Mouse (Mus musculus) MEL (cell line): ENCODE measurements around the gene Mfap2. TPM values are rescaled to one million over a fixed set of nuclear protein-coding genes. Genes with fewer than 3 reads are reported as not detected.

Source experiments
- DNase-seq: peaks from one replicate; pipeline ENCODE4 v3.0.0; 2011; ENCODE audit warnings: low read depth, low spot score
- H3K27ac ChIP-seq: 2 replicates; pipeline ENCODE4 v1.5.1; 2012; ENCODE audit warnings: low read depth, mild to moderate bottlenecking, control low read depth, low read length, moderate library complexity; ENCODE audit not compliant: control insufficient read depth
- H3K27me3 ChIP-seq, 2 experiments: fragments of 150-350 bp in 1 of 2; sonication (generic) in 1 of 2; 2 replicates each; pipeline ENCODE4 v1.6.1; 2012; ENCODE audit warnings: low read length in 2 of 2, mild to moderate bottlenecking in 2 of 2, improper control_type of control experiment in 1 of 2, moderate library complexity in 1 of 2; ENCODE audit not compliant: insufficient read depth in 2 of 2, control insufficient read depth in 1 of 2
- H3K36me3 ChIP-seq, 2 experiments: 2 replicates each; pipeline ENCODE4 v1.6.1; 2012 to 2014; ENCODE audit warnings: low read length in 2 of 2, improper control_type of control experiment in 1 of 2, inconsistent platforms in 1 of 2, mild to moderate bottlenecking in 1 of 2; ENCODE audit not compliant: insufficient read depth in 2 of 2, control insufficient read depth in 1 of 2
- H3K4me1 ChIP-seq, 2 experiments: fragments of 150-350 bp in 1 of 2; sonication (generic) in 1 of 2; 2 replicates each; pipeline ENCODE4 v1.6.1; 2012; ENCODE audit warnings: low read length in 2 of 2, improper control_type of control experiment in 1 of 2, mild to moderate bottlenecking in 1 of 2; ENCODE audit not compliant: insufficient read depth in 2 of 2, control insufficient read depth in 1 of 2
- H3K4me3 ChIP-seq, 2 experiments: fragments of 150-350 bp in 1 of 2; sonication (generic) in 1 of 2; 2 replicates each; pipeline ENCODE4 v1.5.1; 2012; ENCODE audit warnings: low read depth in 2 of 2, low read length in 2 of 2, mild to moderate bottlenecking in 2 of 2, moderate library complexity in 2 of 2, control low read depth in 1 of 2, improper control_type of control experiment in 1 of 2; ENCODE audit not compliant: control insufficient read depth in 1 of 2, insufficient read depth in 1 of 2
- H3K79me2 ChIP-seq: 2 replicates; pipeline ENCODE4 v1.6.1; 2012; ENCODE audit warnings: mild to moderate bottlenecking, low read length, moderate library complexity; ENCODE audit not compliant: control insufficient read depth, poor library complexity, insufficient read depth
- H3K9ac ChIP-seq: 2 replicates; pipeline ENCODE4 v1.6.1; 2012; ENCODE audit warnings: low read depth, mild to moderate bottlenecking, control low read depth, low read length, moderate library complexity; ENCODE audit not compliant: control insufficient read depth, poor library complexity, severe bottlenecking
- H3K9me3 ChIP-seq: fragments of 150-350 bp; sonication (generic); replicated peaks from 2 replicates; pipeline ENCODE4 v1.6.1; 2012; ENCODE audit warnings: mild to moderate bottlenecking, low read length, improper control_type of control experiment, moderate library complexity; ENCODE audit not compliant: insufficient read depth
- BHLHE40 ChIP-seq: IDR thresholded peaks from 2 replicates; pipeline ENCODE4 v1.6.1; 2012; ENCODE audit warnings: low read depth, mild to moderate bottlenecking, inconsistent platforms, low read length, improper control_type of control experiment, borderline replicate concordance
- CHD2 ChIP-seq: IDR thresholded peaks from 2 replicates; pipeline ENCODE4 v1.6.1; 2011; ENCODE audit warnings: low read length, improper control_type of control experiment
- CTCF ChIP-seq, 3 experiments: IDR thresholded peaks in 2 of 3; conservative IDR thresholded peaks in 1 of 3; 2 replicates each; pipeline ENCODE4 v1.5.1; 2011 to 2012; ENCODE audit warnings: low read length in 3 of 3, low read depth in 2 of 3, mild to moderate bottlenecking in 2 of 3, improper control_type of control experiment in 1 of 3, inconsistent platforms in 1 of 3, mixed read lengths in 1 of 3, moderate library complexity in 1 of 3; ENCODE audit not compliant: control insufficient read depth in 1 of 3, insufficient read depth in 1 of 3, poor library complexity in 1 of 3, severe bottlenecking in 1 of 3
- E2F4 ChIP-seq: IDR thresholded peaks from 2 replicates; pipeline ENCODE4 v1.6.1; 2011; ENCODE audit warnings: low read depth, low read length, improper control_type of control experiment, borderline replicate concordance
- ELF1 ChIP-seq: IDR thresholded peaks from 2 replicates; pipeline ENCODE4 v1.6.1; 2014; ENCODE audit warnings: low read depth, mild to moderate bottlenecking, inconsistent platforms, low read length, improper control_type of control experiment, moderate library complexity
- GATA1 ChIP-seq: IDR thresholded peaks from 2 replicates; pipeline ENCODE4 v1.6.1; 2011; ENCODE audit warnings: low read depth, low read length, improper control_type of control experiment
- HCFC1 ChIP-seq: IDR thresholded peaks from 2 replicates; pipeline ENCODE4 v1.6.1; 2012; ENCODE audit warnings: low read depth, mild to moderate bottlenecking, inconsistent platforms, low read length, improper control_type of control experiment, moderate library complexity
- JUND ChIP-seq: IDR thresholded peaks from 2 replicates; pipeline ENCODE4 v1.6.1; 2011; ENCODE audit warnings: low read depth, mild to moderate bottlenecking, improper control_type of control experiment, low read length
- KAT2A ChIP-seq: conservative IDR thresholded peaks from 2 replicates; pipeline ENCODE4 v1.6.1; 2012; ENCODE audit warnings: low read depth, low read length, improper control_type of control experiment, inconsistent platforms
- MAX ChIP-seq: IDR thresholded peaks from 2 replicates; pipeline ENCODE4 v1.6.1; 2011; ENCODE audit warnings: low read length, improper control_type of control experiment
- MXI1 ChIP-seq: IDR thresholded peaks from 2 replicates; pipeline ENCODE4 v1.6.1; 2011; ENCODE audit warnings: mild to moderate bottlenecking, low read depth, low read length, improper control_type of control experiment
- MYB ChIP-seq: IDR thresholded peaks from 2 replicates; pipeline ENCODE4 v1.6.1; 2011; ENCODE audit warnings: mild to moderate bottlenecking, low read depth, low read length, improper control_type of control experiment
- MYC ChIP-seq: IDR thresholded peaks from 2 replicates; pipeline ENCODE4 v1.6.1; 2011; ENCODE audit warnings: low read depth, mild to moderate bottlenecking, low read length, improper control_type of control experiment, moderate library complexity
- NRF1 ChIP-seq: IDR thresholded peaks from 2 replicates; pipeline ENCODE4 v1.6.1; 2014; ENCODE audit warnings: low read depth, mild to moderate bottlenecking, inconsistent platforms, low read length, improper control_type of control experiment, moderate library complexity; ENCODE audit not compliant: poor library complexity, insufficient read depth, severe bottlenecking
- POLR2A ChIP-seq, 2 experiments: IDR thresholded peaks; 2 replicates each; pipeline ENCODE4 v1.6.1; 2011 to 2012; ENCODE audit warnings: low read length in 2 of 2, mild to moderate bottlenecking in 2 of 2, control low read depth in 1 of 2, improper control_type of control experiment in 1 of 2, low read depth in 1 of 2, moderate library complexity in 1 of 2; ENCODE audit not compliant: control insufficient read depth in 1 of 2, insufficient read depth in 1 of 2, poor library complexity in 1 of 2
- POLR2AphosphoS2 ChIP-seq: IDR thresholded peaks from 2 replicates; pipeline ENCODE4 v1.6.1; 2011; ENCODE audit warnings: low read length, improper control_type of control experiment
- POLR2AphosphoS5 ChIP-seq: IDR thresholded peaks from 2 replicates; pipeline ENCODE4 v1.6.1; 2012; ENCODE audit warnings: low read depth, borderline replicate concordance, mild to moderate bottlenecking, inconsistent platforms, low read length, moderate library complexity, mixed read lengths
- RAD21 ChIP-seq: IDR thresholded peaks from 2 replicates; pipeline ENCODE4 v1.6.1; 2011; ENCODE audit warnings: mild to moderate bottlenecking, low read depth, low read length, improper control_type of control experiment
- SIN3A ChIP-seq: IDR thresholded peaks from 2 replicates; pipeline ENCODE4 v1.6.1; 2012; ENCODE audit warnings: low read length, improper control_type of control experiment, inconsistent platforms
- SMC3 ChIP-seq: IDR thresholded peaks from 2 replicates; pipeline ENCODE4 v1.6.1; 2011; ENCODE audit warnings: low read depth, low read length, improper control_type of control experiment
- TAL1 ChIP-seq: IDR thresholded peaks from 2 replicates; pipeline ENCODE4 v1.6.1; 2012; ENCODE audit warnings: mild to moderate bottlenecking, inconsistent platforms, low read length, moderate library complexity, mixed read lengths
- TBP ChIP-seq: IDR thresholded peaks from 2 replicates; pipeline ENCODE4 v1.8.0; 2011; ENCODE audit warnings: low read depth, low read length, improper control_type of control experiment
- TCF12 ChIP-seq: IDR thresholded peaks from 2 replicates; pipeline ENCODE4 v1.6.1; 2014; ENCODE audit warnings: low read depth, mild to moderate bottlenecking, inconsistent platforms, low read length, improper control_type of control experiment, moderate library complexity
- UBTF ChIP-seq: IDR thresholded peaks from 2 replicates; pipeline ENCODE4 v1.6.1; 2012; ENCODE audit warnings: low read depth, mild to moderate bottlenecking, inconsistent platforms, low read length, improper control_type of control experiment, moderate library complexity, borderline replicate concordance; ENCODE audit not compliant: insufficient read depth
- USF1 ChIP-seq: IDR thresholded peaks from 2 replicates; pipeline ENCODE4 v1.6.1; 2014; ENCODE audit warnings: low read depth, mild to moderate bottlenecking, inconsistent platforms, low read length, improper control_type of control experiment, moderate library complexity
- ZC3H11A ChIP-seq: IDR thresholded peaks from 2 replicates; pipeline ENCODE4 v1.6.1; 2012; ENCODE audit warnings: low read depth, mild to moderate bottlenecking, inconsistent platforms, low read length, improper control_type of control experiment
- ZNF384 ChIP-seq: IDR thresholded peaks from 2 replicates; pipeline ENCODE4 v1.6.1; 2012; ENCODE audit warnings: low read depth, mild to moderate bottlenecking, inconsistent platforms, low read length, improper control_type of control experiment
- polyA plus RNA-seq, 2 experiments: library from polyadenylated mRNA; stranded (reverse) in 1 of 2; unstranded in 1 of 2; fragments of >175 nt in 1 of 2; fragments of >200 nt in 1 of 2; gene quantifications; 2 replicates each; pipeline versions ENCODE4 v1.2.1 to v1.2.4; 2012; ENCODE audit warnings: low replicate concordance in 2 of 2, low read depth in 1 of 2; ENCODE audit not compliant: insufficient read length in 2 of 2, insufficient read depth in 1 of 2, missing spikeins in 1 of 2
- total RNA-seq: library from RNA; depleted of rRNA; stranded (reverse); fragments of 300-350 nt; gene quantifications from 2 replicates; pipeline ENCODE4 v1.2.3, GENCODE M21; 2012

The Mfap2 gene
- total and polyA plus RNA-seq, 3 experiments: not detected

GRCm38 (mm10) chr4:141059616-141060425 lies 49.6 kb downstream of the Mfap2 start:
- no peak overlapping the region for H3K27ac ChIP-seq
- H3K4me3 ChIP-seq: peak overlapping the region; percentile 54 to 76
- H3K9me3 ChIP-seq: no peaks in the 10 kb centered on the region
- H3K79me2 ChIP-seq: no peaks in the 10 kb centered on the region
- 0 out of 4 replicates have a peak, but pooled peaks cover 0 to 3% of the 10 kb centered on the region in 2 experiments for H3K36me3 ChIP-seq
- 0 out of 4 replicates have a peak, but pooled peaks cover 0 to 2% of the 10 kb centered on the region in 2 experiments for H3K4me1 ChIP-seq
- no peak for TF ChIP-seq MXI1
- no peak for TF ChIP-seq ZNF384
- TF ChIP-seq SIN3A: 0 out of 2 replicates have a peak, but pooled peaks have one; percentile 4
- no peak for TF ChIP-seq ZC3H11A
- TF ChIP-seq RAD21: no peak
- TF ChIP-seq MYC: no peak
- TF ChIP-seq GATA1: no peak
- peak overlapping the region; percentile 52 for H3K9ac ChIP-seq
- H3K27me3 ChIP-seq: no peaks in the 10 kb centered on the region
- DNase-seq: no peak

DNA sequence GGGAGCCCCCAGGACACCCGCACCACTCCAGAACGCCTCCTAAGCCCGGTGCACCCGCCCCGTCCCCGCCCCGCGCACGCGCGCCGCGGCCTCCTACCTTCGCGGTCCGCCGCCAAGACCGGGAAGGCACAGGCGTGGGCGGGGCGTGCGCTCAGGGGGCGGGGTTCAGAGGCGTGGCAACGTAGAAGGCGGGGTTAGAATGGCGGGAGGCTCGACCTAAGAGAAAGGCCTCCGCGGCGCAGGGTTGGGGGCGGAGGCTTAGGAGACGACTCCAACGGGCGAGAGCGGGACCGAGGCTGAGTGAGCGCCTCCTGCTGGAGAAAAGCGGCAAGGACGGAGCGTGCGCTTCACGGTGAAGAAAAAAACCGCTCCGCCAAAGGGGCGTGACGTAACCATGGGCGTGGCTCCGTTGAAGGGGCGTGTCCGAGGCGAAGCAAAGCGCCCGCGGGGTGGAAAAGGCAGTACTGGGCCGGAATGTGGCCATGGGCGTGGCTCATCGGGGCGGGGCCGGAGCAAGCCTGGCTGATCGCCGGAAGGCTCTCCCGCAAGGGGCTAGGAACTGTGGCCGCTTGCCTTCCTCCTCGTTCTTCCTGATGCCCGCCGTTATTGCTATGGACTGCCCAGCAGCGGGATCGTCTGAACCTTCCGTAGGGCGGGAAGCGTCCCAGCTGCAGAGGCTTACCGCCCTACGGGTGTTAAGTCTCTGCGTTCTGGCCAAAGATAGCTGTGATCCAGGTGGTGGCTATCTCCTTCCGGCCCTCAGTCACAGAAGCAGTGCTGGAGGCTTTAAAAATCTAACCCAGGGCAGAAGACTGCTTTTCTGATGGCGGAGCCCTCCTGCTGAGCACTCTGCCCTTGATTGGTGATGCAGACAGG lies 50.4 kb downstream of the Mfap2 start, which contains the start of gene Crocc:
Gene Crocc, minus strand, starts transcription at position 125 of the 876 bp plus-strand sequence.
- H3K4me1 ChIP-seq: 0 out of 4 replicates have a peak, but pooled peaks cover 0 to 2% of the 10 kb centered on the region in 2 experiments
- no peaks in the 10 kb centered on the region for H3K9me3 ChIP-seq
- H3K27me3 ChIP-seq: no peaks in the 10 kb centered on the region
- H3K9ac ChIP-seq: peak within 1 kb of the TSS; percentile 66
- peak within 1 kb of the TSS; percentile 65 to 76 for H3K4me3 ChIP-seq
- H3K36me3 ChIP-seq: 0 out of 4 replicates have a peak, but pooled peaks cover 0 to 3% of the 10 kb centered on the region in 2 experiments
- H3K27ac ChIP-seq: peak within 1 kb of the TSS; percentile 72
- peak; percentile 97 for DNase-seq
- no peaks in the 10 kb centered on the region for H3K79me2 ChIP-seq
- no peak for TF ChIP-seq MAX
- TF ChIP-seq BHLHE40: no peak
- TF ChIP-seq TAL1: no peak
- peak; percentile 51; the same call in 1 of the 2 replicates for TF ChIP-seq SMC3
- TF ChIP-seq UBTF: no peak
- TF ChIP-seq CHD2: no peak
- no peak for TF ChIP-seq TBP
- TF ChIP-seq JUND: no peak
- TF ChIP-seq KAT2A: no peak
- TF ChIP-seq ELF1: 0 out of 2 replicates have a peak, but pooled peaks have one; percentile 8
- no peak for TF ChIP-seq MYB
- peak; percentile 56 to 83 (median 81); a peak in 5 of 6 replicates for TF ChIP-seq CTCF (IDR thresholded peaks at IDR 0.05 in 2 of 3, conservative IDR thresholded peaks at IDR 0.05 in 1 of 3; ENCODE audit: control insufficient read depth in 1 of 3, insufficient read depth in 1 of 3, low read depth in 2 of 3, low read length in 3 of 3, poor library complexity in 1 of 3, severe bottlenecking in 1 of 3)
- TF ChIP-seq MXI1: no peak
- peak; percentile 57; the same call in 1 of the 2 replicates for TF ChIP-seq E2F4
- TF ChIP-seq POLR2AphosphoS5: no peak
- peak; percentile 63 for TF ChIP-seq SIN3A
- TF ChIP-seq ZC3H11A: no peak
- TF ChIP-seq HCFC1: peak; percentile 65; the same call in 1 of the 2 replicates
- TF ChIP-seq TCF12: 0 out of 2 replicates have a peak, but pooled peaks have one; percentile 10
- TF ChIP-seq USF1: no peak
- TF ChIP-seq ZNF384: peak; percentile 95
- TF ChIP-seq NRF1: peak; percentile 85
- no peak for TF ChIP-seq POLR2AphosphoS2
- peak in 1 of 2 experiments; percentile 52; a peak in 1 of 4 replicates for TF ChIP-seq POLR2A (IDR thresholded peaks at IDR 0.05; ENCODE audit: control insufficient read depth in 1 of 2, insufficient read depth in 1 of 2, low read depth in 1 of 2, low read length in 2 of 2, poor library complexity in 1 of 2)
- TF ChIP-seq MYC: 0 out of 2 replicates have a peak, but pooled peaks have one; percentile 27
